Mouse (Mus musculus) retina, embryonic 14.5 days (tissue): ENCODE results near the gene Fam228b.
A peak's percentile ranks its signal among the peaks of the same experiment; 100 is the strongest.
"Not testable (repeated sequence)": the region's sequence is repeated elsewhere in the genome, so short reads cannot be mapped to it uniquely, and the experiment has no call there.

ENCODE experiments used
- DNase-seq: peaks from one replicate; pipeline ENCODE4 v3.0.0-alpha.2; 2015; ENCODE audit warnings: low spot score

Gene Fam228b

GRCm38 (mm10) chr12:4740823-4741222 lies 28.2 kb downstream of the Fam228b start:
- no peak for DNase-seq

DNA sequence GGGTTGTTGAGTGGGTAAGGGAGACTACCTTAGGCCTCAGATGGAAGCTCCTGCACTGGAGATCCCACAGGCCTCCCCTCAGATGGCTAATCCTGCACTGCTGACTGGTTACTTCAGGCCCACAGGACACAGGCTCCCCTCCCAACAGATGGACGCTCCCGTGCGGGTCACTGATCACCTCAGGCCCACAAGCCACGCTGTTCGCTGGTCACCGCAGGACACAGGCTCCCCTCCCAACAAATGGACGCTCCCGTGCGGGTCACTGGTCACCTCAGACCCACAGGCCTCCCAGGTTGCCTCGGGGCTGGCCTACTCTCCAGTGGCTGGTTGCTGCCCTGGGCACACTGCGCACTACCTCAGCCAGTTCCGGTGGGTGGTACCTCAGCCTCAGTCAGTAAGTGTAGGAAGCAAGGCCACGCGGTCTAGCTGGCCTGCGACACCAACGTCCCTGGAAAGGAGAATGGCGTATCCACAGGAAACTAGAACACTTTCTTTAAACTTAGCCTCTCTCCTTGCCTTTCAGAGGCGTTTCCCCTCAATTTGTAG lies 31.0 kb downstream of the Fam228b start, which contains the start of gene Fam228a:
Gene Fam228a, minus strand, starts transcription at position 400 of the 546 bp plus-strand sequence.
- DNase-seq: peak; percentile 57

- no peak for DNase-seq
Measured at GRCm38 (mm10) chr12:4732332-4732731, 36.7 kb downstream of the Fam228b start.

- DNase-seq: no peak
Measured at GRCm38 (mm10) chr12:4731629-4732028, 37.4 kb downstream of the Fam228b start.

GRCm38 (mm10) chr12:4729165-4729564 lies 39.9 kb downstream of the Fam228b start:
- DNase-seq: no peak

DNA sequence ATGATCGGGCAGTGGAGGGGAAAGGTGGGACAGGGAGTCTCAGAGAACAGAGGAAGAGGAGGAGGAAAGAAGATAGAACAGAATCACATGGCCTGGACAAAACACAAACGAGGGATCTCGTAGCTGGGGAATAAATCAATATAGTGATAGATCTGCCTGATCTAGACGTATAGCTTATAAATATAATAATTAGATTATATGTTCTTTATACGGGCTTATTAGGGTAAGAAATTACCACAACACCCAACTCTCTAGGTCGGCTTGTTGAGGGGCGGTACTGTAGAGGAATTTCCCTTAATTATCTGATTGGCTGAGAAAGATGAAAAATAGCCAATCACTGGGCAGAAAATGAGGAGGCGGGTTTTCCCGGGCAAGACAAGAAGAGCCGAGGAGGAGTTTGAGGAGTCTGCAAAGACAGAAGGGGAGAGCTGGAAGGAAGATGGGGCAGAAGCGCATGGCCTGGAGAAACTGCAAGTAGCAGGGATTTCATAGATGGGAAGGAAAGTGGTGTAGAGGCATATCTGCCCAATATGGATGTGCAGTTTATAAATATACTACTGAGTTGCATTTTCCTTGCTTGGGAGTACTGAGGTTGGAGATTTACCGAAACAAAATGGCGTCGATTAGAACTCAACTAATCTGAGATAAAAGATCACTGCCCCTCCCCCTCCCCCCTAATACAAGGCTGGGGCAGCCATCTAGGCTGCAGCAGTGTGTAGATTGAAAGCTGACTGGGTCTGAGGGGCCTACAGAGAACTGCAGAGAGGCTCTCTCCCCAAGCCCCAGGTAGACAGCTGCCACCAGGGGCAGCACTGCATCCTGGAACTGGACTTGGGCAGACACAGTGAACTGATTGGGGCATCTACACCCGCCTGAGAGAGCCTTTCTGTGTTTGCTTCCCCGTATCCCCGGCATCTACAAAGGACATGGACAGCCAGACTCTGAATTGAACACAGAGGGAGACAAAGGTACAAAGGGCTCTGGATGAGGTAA lies 49.0 kb downstream of the Fam228b start:
- peak; percentile 52 for DNase-seq

DNA sequence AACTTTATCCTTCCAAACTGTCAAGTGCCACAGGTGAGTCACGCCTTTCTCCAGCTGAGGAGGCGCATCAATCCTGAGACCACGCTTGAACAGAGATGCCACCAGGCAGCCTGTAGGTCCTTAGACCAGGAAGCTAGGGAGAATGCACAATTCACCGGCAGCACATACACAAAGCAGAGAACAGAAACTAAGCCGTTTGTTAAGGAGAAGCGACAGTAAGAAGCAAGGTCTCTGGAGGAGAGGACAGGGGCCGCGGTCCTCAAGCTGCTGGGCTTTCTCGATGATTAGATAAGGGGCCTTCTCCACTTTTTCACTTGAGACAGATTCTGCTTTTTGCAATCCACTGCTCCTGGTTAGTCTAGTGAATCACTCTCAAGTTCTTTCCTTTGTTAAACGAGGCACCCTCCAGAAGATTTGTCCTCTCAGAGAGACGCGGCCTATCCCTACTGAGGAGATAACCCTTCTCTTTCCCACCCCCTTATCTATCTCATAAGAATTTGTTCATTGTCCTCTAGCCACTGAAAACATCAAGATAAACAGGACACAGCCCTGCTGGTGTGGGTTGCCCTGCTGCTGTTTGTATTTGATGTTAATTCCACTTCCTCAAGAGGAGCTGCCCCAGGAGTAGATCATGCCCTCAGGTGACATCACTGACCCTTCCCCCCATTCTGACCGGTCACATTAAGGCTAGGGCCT lies 49.9 kb downstream of the Fam228b start:
- DNase-seq: peak; percentile 27

- peak; percentile 43 for DNase-seq
Measured at GRCm38 (mm10) chr12:4717417-4717816, 51.6 kb downstream of the Fam228b start.

DNA sequence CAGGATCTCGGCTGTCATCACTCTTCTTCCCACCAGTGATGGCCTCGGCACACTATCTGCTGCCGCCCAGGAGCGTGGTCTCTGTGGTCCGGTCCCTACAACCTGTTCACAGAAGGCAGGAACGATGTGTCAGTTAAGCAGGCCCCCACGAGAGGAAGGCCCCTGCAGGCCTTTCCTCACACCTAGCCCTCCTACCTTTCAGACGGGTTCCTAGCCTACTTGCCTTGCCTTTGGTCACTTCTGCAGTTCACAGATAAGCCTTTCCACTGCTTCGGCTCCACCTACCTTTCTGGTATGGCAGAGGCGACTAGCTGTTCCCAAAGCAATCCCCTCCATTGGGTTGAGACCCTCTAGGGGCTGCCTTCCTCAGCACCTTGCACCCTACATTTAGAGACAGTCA lies 53.5 kb downstream of the Fam228b start:
- no peak for DNase-seq

- DNase-seq: no peak
Measured at GRCm38 (mm10) chr12:4713361-4713760, 55.7 kb downstream of the Fam228b start.

DNA sequence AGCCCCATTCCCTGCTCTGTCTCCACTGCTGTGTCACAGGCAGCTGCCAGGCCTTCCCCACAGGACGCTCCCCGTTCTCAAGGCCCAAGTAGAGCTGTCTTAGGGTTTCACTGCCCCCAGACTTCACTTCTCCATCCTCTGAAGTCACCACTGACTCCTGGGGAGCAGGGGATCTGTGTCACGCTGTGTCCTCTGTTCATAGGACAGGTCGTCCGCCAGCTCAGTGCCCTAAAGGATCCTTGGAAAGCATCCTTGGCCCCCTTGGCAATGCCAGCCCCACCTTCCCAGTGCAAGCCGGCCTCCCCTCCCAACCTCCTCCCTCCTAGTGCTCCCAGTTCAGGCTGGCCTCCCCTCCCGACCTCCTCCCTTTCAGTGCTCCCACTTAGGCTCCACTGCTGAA lies 59.1 kb downstream of the Fam228b start:
- no peak for DNase-seq

DNA sequence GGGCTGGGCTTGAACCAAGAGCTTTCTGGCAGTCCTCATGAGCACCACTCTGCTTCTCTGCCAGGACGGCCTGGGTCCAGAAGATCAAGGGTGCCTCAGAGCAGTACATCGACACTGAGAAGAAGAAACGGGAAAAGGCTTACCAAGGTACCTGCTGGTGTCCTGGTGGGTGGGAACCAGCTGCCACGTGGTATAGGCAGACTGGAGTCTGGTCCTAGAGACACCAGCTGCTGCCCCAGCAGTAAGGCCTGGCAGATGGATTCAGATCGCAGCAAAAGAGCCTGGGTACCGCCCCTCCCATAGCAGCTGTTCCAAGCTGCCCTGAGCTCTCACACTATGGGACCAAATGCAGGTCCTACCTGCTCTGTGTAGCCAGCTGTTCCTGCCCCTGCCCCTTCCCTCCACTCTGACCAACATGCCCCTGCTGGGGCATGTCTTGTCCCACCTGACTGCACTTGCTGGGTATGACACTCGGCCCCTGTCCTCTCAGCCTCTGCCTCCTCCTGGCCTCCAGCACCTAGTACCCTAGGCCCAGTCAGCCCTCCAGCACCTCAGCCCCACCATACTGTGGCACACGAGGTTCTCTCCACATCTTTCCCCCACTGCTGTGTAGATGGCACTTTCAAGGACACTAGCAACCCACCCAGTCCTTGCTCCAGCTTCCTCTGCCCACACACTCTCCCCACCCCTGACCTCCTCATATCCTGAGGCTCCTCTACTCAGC lies 60.0 kb downstream of the Fam228b start:
- peak; percentile 54 for DNase-seq

- no peak for DNase-seq
Measured at GRCm38 (mm10) chr12:4708296-4708695, 60.8 kb downstream of the Fam228b start.

GRCm38 (mm10) chr12:4707488-4708017 lies 61.5 kb downstream of the Fam228b start:
- DNase-seq: no peak

GRCm38 (mm10) chr12:4706901-4707300 lies 62.2 kb downstream of the Fam228b start:
- DNase-seq: no peak

DNA sequence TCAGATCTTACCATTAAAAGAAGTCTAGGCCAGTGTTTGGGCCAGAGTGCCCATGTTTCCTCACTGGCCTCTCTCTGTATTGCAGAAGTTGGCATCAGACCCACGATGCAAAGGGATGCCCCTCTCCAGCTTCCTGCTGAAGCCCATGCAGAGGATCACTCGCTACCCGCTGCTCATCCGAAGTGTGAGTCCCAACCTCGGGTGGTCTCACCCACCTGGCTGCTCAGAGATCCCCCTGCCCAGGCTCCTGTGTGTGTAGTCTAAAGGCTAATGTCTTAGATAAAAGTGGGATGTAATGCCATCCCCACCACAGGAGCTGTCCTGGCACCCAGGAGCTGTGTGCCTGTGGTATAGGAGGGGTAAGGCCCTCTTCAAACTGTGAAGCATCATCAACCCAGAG lies 62.9 kb downstream of the Fam228b start:
- DNase-seq: no peak

DNA sequence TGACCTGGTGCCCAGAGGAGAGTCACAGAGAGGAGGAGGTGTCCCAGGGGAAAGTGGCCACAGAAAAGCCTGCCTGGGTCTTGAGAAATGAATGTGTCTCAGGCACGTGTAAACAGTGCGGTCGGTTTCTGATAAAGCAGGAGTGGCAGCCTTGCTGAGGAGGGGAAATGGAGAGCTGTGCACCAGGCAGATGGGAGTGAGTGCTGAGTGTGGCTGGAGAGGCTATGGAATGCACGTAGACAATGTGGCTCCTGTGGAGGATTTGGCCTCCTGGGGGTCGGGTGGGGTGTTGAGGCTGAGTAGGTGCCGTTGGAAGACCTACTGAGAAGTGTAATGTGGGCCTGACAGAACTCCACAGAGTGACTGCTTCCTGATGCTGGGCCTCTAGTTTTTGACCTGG lies 63.4 kb downstream of the Fam228b start:
- DNase-seq: not testable (repeated sequence)

DNA sequence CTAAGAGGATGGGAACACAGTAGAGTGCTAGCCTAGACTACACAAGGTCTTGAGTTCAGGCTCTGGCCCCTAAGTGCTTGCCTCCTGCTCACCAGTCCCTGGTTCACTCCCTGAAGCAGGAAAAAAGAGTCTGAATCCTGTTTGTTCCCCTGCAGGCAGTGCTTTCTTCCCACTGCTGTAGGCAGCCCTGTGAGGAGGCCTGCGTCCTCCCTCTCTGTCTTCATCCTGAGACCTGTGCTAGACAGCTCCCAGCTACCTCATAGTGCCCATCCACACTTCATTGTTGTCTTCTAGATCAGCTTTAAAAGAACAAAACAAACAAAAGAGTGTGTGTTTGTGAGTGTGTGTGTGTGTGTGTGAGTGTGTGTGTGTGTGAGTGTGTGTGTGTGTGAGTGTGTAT lies 74.5 kb downstream of the Fam228b start:
- no peak for DNase-seq

- no peak for DNase-seq
Measured at GRCm38 (mm10) chr12:4691193-4691592, 77.9 kb downstream of the Fam228b start.
